ENCODE assay signal across 17 mouse cellular contexts in the genomic region with DNA sequence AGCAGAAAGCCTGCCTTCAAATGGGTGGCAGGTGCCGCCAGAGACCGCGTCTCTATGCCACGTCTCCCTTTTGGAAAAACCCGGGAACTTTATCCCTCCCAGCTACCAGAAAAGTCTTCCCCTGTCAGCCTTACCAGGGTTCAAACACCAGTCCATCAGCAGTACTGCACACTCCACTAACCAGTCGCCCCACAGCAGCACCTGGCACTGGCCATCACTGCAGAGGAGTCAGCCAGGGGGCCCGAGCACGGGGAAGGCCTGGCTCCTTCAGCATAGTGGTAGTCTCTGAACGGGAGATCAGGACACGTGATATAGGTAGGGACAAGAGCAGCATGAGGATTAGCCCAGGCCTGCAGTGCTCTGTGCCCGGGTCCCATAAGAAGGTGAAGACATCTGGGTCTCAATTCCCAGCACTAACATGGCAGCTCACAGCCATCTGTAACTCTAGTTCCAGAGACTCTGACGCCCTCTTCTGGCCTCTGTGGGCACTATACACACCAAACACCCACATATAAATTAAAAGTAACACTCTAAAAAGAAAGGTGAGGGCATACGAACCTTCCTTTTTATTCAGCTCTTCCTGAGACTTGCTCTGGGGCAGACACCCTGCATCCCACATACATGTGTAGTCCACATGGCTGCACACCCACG.
DNase-seq lines count a peak whose midpoint lies in the region; ATAC-seq and TF ChIP-seq lines count a peak whose summit lies in the region.
"Had no signal": no experiment of that assay in that cellular context is flagged by ENCODE, and none has a peak within 500 bp of the region (broad histone marks: within the 10 kb centered on the region; RNA-seq: fewer than 3 reads in every experiment).

No protein-coding gene starts in this region.

- ATAC-seq in kidney, embryonic 15.5 days (replicated peaks; ENCODE audit: low FRiP score): no peak
- no peak for ATAC-seq in limb, embryonic 14.5 days (ENCODE audit: low FRiP score, low read depth)
- ATAC-seq in cerebellum, adult (ENCODE audit: insufficient number of reproducible peaks, low FRiP score, low TSS enrichment): no peak

- peaks cover 81% of the 10 kb centered on the region for H3K4me1 ChIP-seq in kidney, embryonic 15.5 days
- peaks cover 2 to 13% of the 10 kb centered on the region in 2 experiments for H3K4me1 ChIP-seq in MEL (ENCODE audit: control insufficient read depth in 1 of 2, insufficient read depth in 2 of 2, low read length in 2 of 2)
- peaks cover 77% of the 10 kb centered on the region for H3K4me1 ChIP-seq in embryonic facial prominence, embryonic 10.5 days
- peaks cover 76% of the 10 kb centered on the region for H3K4me1 ChIP-seq in limb, embryonic 14.5 days (ENCODE audit: control insufficient read depth, insufficient read depth, low read length)

- H3K9ac ChIP-seq in kidney, embryonic 15.5 days: no peak overlapping the region
- no peak overlapping the region for H3K9ac ChIP-seq in MEL (ENCODE audit: control insufficient read depth, low read depth, low read length, poor library complexity, severe bottlenecking)
- H3K9ac ChIP-seq in limb, embryonic 14.5 days (ENCODE audit: low read depth, low read length, severe bottlenecking): peak overlapping the region; percentile 12; the same call in 1 of the 2 replicates
- H3K9ac ChIP-seq: lung, embryonic 14.5 days had no signal

- peaks cover 15% of the 10 kb centered on the region for H3K36me3 ChIP-seq in kidney, embryonic 15.5 days
- H3K36me3 ChIP-seq in MEL (ENCODE audit: control insufficient read depth in 1 of 2, insufficient read depth in 2 of 2, low read length in 2 of 2): peaks cover 0 to 5% of the 10 kb centered on the region in 2 experiments; a peak in 2 of 4 replicates
- peaks cover 31% of the 10 kb centered on the region for H3K36me3 ChIP-seq in embryonic facial prominence, embryonic 10.5 days (replicated peaks)
- peaks cover 24% of the 10 kb centered on the region for H3K36me3 ChIP-seq in limb, embryonic 14.5 days (ENCODE audit: control insufficient read depth, insufficient read depth, low read length)

- DNase-seq in kidney, adult 18-20 months: no peak
- DNase-seq in MEL (ENCODE audit: low read depth, low spot score): peak; percentile 28
- no peak for DNase-seq in embryonic facial prominence, embryonic 10.5 days (ENCODE audit: low spot score)
- DNase-seq in limb, embryonic 14.5 days (ENCODE audit: low spot score): no peak
- DNase-seq in urinary bladder, postnatal 14 days (ENCODE audit: low spot score): no peak
- DNase-seq: adrenal gland, adult 2 months; cerebellum, adult 2 months; gastrocnemius, postnatal 36 days; kidney, adult 9 months; lung, embryonic 14.5 days; retina, postnatal 1 day; thymus, adult 2 months had no signal

- no peak for TF ChIP-seq EP300 in MEL (IDR thresholded peaks at IDR 0.05; ENCODE audit: low read depth in 1 of 2, low read length in 2 of 2)

- no peaks in the 10 kb centered on the region for H3K9me3 ChIP-seq in kidney, embryonic 15.5 days (replicated peaks)
- no peaks in the 10 kb centered on the region for H3K9me3 ChIP-seq in MEL (replicated peaks; ENCODE audit: insufficient read depth, low read length)
- no peaks in the 10 kb centered on the region for H3K9me3 ChIP-seq in embryonic facial prominence, embryonic 10.5 days
- no peaks in the 10 kb centered on the region for H3K9me3 ChIP-seq in limb, embryonic 14.5 days (ENCODE audit: control insufficient read depth, low read length)
- H3K9me3 ChIP-seq: heart, embryonic 13.5 days had no signal

- H3K4me3 ChIP-seq in kidney, embryonic 15.5 days (replicated peaks): no peak overlapping the region
- H3K4me3 ChIP-seq in MEL (ENCODE audit: control insufficient read depth in 1 of 2, insufficient read depth in 1 of 2, low read depth in 2 of 2, low read length in 2 of 2): no peak overlapping the region
- H3K4me3 ChIP-seq in embryonic facial prominence, embryonic 10.5 days: no peak overlapping the region
- no peak overlapping the region for H3K4me3 ChIP-seq in limb, embryonic 14.5 days (replicated peaks; ENCODE audit: low read length)
- H3K4me3 ChIP-seq: erythroblast, embryonic 14.5 days; heart, embryonic 13.5 days had no signal

- no peak for TF ChIP-seq POLR2A in MEL (IDR thresholded peaks at IDR 0.05; ENCODE audit: control insufficient read depth in 1 of 2, insufficient read depth in 1 of 2, low read depth in 1 of 2, low read length in 2 of 2, poor library complexity in 1 of 2)
- TF ChIP-seq POLR2A in limb, embryonic 14.5 days (IDR thresholded peaks at IDR 0.05; ENCODE audit: borderline replicate concordance, extremely low read depth, insufficient read depth, insufficient read length): no peak

- TF ChIP-seq CTCF in MEL (IDR thresholded peaks at IDR 0.05 in 2 of 3, conservative IDR thresholded peaks at IDR 0.05 in 1 of 3; ENCODE audit: control insufficient read depth in 1 of 3, insufficient read depth in 1 of 3, low read depth in 2 of 3, low read length in 3 of 3, poor library complexity in 1 of 3, severe bottlenecking in 1 of 3): peak; percentile 11 to 29 (median 23); a peak in 1 of 6 replicates

- TF ChIP-seq RAD21 in MEL (IDR thresholded peaks at IDR 0.05; ENCODE audit: low read depth, low read length): peak; percentile 14

- 0 out of 2 replicates have a peak overlapping the region, but pooled peaks have one; percentile 25 for H3K27ac ChIP-seq in kidney, embryonic 15.5 days
- no peak overlapping the region for H3K27ac ChIP-seq in MEL (ENCODE audit: control insufficient read depth, low read depth, low read length)
- peak overlapping the region; percentile 55; the same call in 1 of the 2 replicates for H3K27ac ChIP-seq in embryonic facial prominence, embryonic 10.5 days (replicated peaks)
- no peak overlapping the region for H3K27ac ChIP-seq in limb, embryonic 14.5 days (replicated peaks; ENCODE audit: low read depth, low read length)

- 88% methylated on average over 14 of the region's 14 CpGs for WGBS in kidney, embryonic 15.5 days
- WGBS in embryonic facial prominence, embryonic 10.5 days: 86% methylated on average over 14 of the region's 14 CpGs
- 75% methylated on average over 14 of the region's 14 CpGs for WGBS in limb, embryonic 14.5 days

- H3K4me2 ChIP-seq in kidney, embryonic 15.5 days: no peak overlapping the region
- no peak overlapping the region for H3K4me2 ChIP-seq in limb, embryonic 14.5 days (replicated peaks; ENCODE audit: low read depth, low read length, severe bottlenecking)
- H3K4me2 ChIP-seq: heart, embryonic 13.5 days; liver, embryonic 11.5 days; lung, embryonic 14.5 days had no signal

- H3K79me2 ChIP-seq in MEL (ENCODE audit: control insufficient read depth, insufficient read depth, low read length, poor library complexity): no peaks in the 10 kb centered on the region; the same call in 1 of the 2 replicates

- no peaks in the 10 kb centered on the region for H3K27me3 ChIP-seq in kidney, embryonic 15.5 days
- H3K27me3 ChIP-seq in MEL (ENCODE audit: control insufficient read depth in 1 of 2, insufficient read depth in 2 of 2, low read length in 2 of 2): no peaks in the 10 kb centered on the region
- no peaks in the 10 kb centered on the region for H3K27me3 ChIP-seq in embryonic facial prominence, embryonic 10.5 days (replicated peaks; ENCODE audit: low read depth, poor library complexity, severe bottlenecking)
- no peaks in the 10 kb centered on the region for H3K27me3 ChIP-seq in limb, embryonic 14.5 days (ENCODE audit: control insufficient read depth, insufficient read depth, low read length)
- H3K27me3 ChIP-seq: heart, embryonic 13.5 days had no signal

TF ChIP-seq in MEL, 35 proteins besides CTCF, POLR2A, EP300 and RAD21:
- TF ChIP-seq GABPA (IDR thresholded peaks at IDR 0.05; ENCODE audit: low read depth, low read length) (no peak), ZNF384 (IDR thresholded peaks at IDR 0.05; ENCODE audit: low read depth, low read length) (no peak), USF2 (IDR thresholded peaks at IDR 0.05; ENCODE audit: borderline replicate concordance in 1 of 2, insufficient read depth in 1 of 2, low read depth in 1 of 2, low read length in 2 of 2) (no peak), SMC3 (IDR thresholded peaks at IDR 0.05; ENCODE audit: low read depth, low read length) (peak; percentile 17; the same call in 1 of the 2 replicates), MYB (IDR thresholded peaks at IDR 0.05; ENCODE audit: low read depth, low read length) (no peak)

Comparison
In these comparisons a context has a peak if more than half of its experiments do, and no peak if none do; other contexts are left out.
1. H3K27ac ChIP-seq: peak in kidney, embryonic 15.5 days (single experiment) and embryonic facial prominence, embryonic 10.5 days (single experiment); none in MEL (single experiment) and limb, embryonic 14.5 days (single experiment).